Mouse (Mus musculus) layer of hippocampus, postnatal 10 days (tissue): ENCODE results near the gene Ano4. TPM values are rescaled to one million over a fixed set of nuclear protein-coding genes. Genes with fewer than 3 reads are reported as not detected.

Experiments used
- DNase-seq, 2 experiments: peaks; one replicate each; pipeline ENCODE4 v3.0.0; 2021; ENCODE audit warnings: low spot score in 2 of 2
- total RNA-seq, 2 experiments: library from RNA; stranded (reverse); gene quantifications; 2 replicates each; pipeline ENCODE4 v1.2.3; 2021

Gene Ano4
- total RNA-seq, 2 experiments from 2014 or later: 23.8 to 24.2 TPM

- no peak for DNase-seq
Measured at GRCm38 (mm10) chr10:88960791-88961190, 383.8 kb downstream of the Ano4 start.

DNA sequence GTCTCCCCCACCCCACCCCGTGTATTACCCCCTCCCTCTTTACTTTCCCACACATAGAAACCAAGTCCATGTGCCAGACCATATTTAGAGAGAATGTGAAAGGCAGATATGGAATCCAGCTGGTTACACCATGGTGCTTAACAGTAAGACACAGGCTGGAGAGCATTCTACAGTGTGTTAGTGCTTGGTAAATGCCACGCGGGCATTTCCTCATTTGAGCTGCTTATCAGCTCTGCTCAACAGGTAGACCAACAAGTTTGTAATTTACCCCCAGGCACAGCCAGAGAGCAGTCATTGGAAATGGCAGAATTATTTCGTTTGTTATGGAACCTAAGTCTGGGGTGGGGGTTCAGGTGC lies 394.3 kb downstream of the Ano4 start:
- DNase-seq: no peak

GRCm38 (mm10) chr10:88949649-88950296 lies 394.8 kb downstream of the Ano4 start:
- DNase-seq: no peak

Other genes with a start within 250 kb of the Ano4 start
- gene Gas2l3, start 99.2 kb upstream of the Ano4 start, total RNA-seq: 1 to 10 TPM; 4.2 to 4.8 TPM
- under 1 TPM; 0.22 to 0.41 TPM for gene Nr1h4, start 188.8 kb upstream of the Ano4 start, total RNA-seq